Mouse (Mus musculus) forebrain, embryonic 14.5 days (tissue): ENCODE results near the gene Zbtb20. TPM values are rescaled to one million over a fixed set of nuclear protein-coding genes. Genes with fewer than 3 reads are reported as not detected.

ENCODE experiments used
- ATAC-seq: fragments of 200-750 bp; cut with Nextera tagmentation; 2 replicates; pipeline ENCODE4 v1.8.0; 2017; ENCODE audit warnings: mild to moderate bottlenecking, moderate library complexity
- DNase-seq: peaks from one replicate; pipeline ENCODE4 v3.0.0-alpha.2; 2015; ENCODE audit warnings: low spot score
- H3K27ac ChIP-seq: fragments of 300-500 bp; sonication (generic); 2 replicates; pipeline ENCODE4 v1.5.1; 2014; ENCODE audit warnings: low read depth, mild to moderate bottlenecking, control low read depth, low read length, moderate library complexity
- H3K27me3 ChIP-seq: fragments of 300-500 bp; sonication (generic); replicated peaks from 2 replicates; pipeline ENCODE4 v1.6.1; 2014; ENCODE audit warnings: low read length, control low read depth, mixed read lengths; ENCODE audit not compliant: control insufficient read depth, insufficient read depth
- H3K36me3 ChIP-seq: fragments of 300-500 bp; sonication (generic); 2 replicates; pipeline ENCODE4 v1.6.1; 2014; ENCODE audit warnings: low read length, control low read depth; ENCODE audit not compliant: control insufficient read depth, insufficient read depth
- H3K4me1 ChIP-seq: fragments of 300-500 bp; sonication (generic); 2 replicates; pipeline ENCODE4 v1.6.1; 2014; ENCODE audit warnings: antibody characterized with exemption, low read length, control low read depth; ENCODE audit not compliant: control insufficient read depth, insufficient read depth
- H3K4me2 ChIP-seq: fragments of 300-500 bp; sonication (generic); 2 replicates; pipeline ENCODE4 v1.6.1; 2014; ENCODE audit warnings: mild to moderate bottlenecking, control low read depth, low read length
- H3K4me3 ChIP-seq: fragments of 300-500 bp; sonication (generic); 2 replicates; pipeline ENCODE4 v1.5.1; 2014; ENCODE audit warnings: low read depth, low read length, control low read depth
- H3K9ac ChIP-seq: fragments of 300-500 bp; sonication (generic); 2 replicates; pipeline ENCODE4 v1.6.1; 2014; ENCODE audit warnings: mild to moderate bottlenecking, low read length, control low read depth, moderate library complexity
- H3K9me3 ChIP-seq: fragments of 300-500 bp; sonication (generic); replicated peaks from 2 replicates; pipeline ENCODE4 v1.6.1; 2016; ENCODE audit warnings: low read length, control low read depth, mixed read lengths; ENCODE audit not compliant: control insufficient read depth
- WGBS: fragments of 180-500 bp; shearing (Covaris S2); extraction: QIAGEN DNeasy Blood & Tissue Kit; methylation state at CpG from one replicate; pipeline ENCODE4 v1.1.7; 2014; 5-methylcytosine and 5-hydroxymethylcytosine counted together
- polyA plus RNA-seq: library from polyadenylated mRNA; unstranded; fragments of >200 nt; fragmentation: Nextera tagmentation; extraction: Ambion mirVana; gene quantifications from 2 replicates; pipeline ENCODE4 v1.2.1, GENCODE M21; 2014

Zbtb20 gene
- polyA plus RNA-seq, 1 experiment from 2014 or later = 41.0 TPM

DNA sequence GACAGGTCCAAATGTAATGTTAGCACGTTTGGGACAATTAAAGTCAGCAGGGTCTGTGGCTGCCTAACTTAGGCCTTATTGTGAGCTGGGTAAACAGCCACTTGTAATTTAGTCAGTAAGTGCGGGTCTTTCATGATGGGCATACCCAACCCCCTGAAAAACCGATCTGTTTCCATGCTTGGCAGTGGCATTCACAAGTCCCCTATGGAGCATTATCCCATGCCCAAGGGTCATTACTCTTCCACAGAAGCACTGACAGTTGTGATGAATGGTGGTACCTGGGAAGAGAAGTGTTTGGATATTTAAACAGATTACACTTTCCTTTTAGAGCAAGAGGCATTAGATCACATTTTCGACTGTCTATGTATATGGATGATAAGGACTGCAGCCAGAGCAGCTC is 540.2 kb downstream of the Zbtb20 start:
- Histone ChIP-seq H3K36me3 (no peaks in the 10 kb centered on the region), H3K9ac (no peak overlapping the region), H3K27ac (no peak overlapping the region), H3K4me1 (no peaks in the 10 kb centered on the region), H3K4me2 (no peak overlapping the region), H3K27me3 (no peaks in the 10 kb centered on the region), H3K9me3 (no peaks in the 10 kb centered on the region), H3K4me3 (no peak overlapping the region)
- ATAC-seq (no peak), DNase-seq (no peak)
- 65% methylated on average over 4 of the region's 4 CpGs for WGBS

DNA sequence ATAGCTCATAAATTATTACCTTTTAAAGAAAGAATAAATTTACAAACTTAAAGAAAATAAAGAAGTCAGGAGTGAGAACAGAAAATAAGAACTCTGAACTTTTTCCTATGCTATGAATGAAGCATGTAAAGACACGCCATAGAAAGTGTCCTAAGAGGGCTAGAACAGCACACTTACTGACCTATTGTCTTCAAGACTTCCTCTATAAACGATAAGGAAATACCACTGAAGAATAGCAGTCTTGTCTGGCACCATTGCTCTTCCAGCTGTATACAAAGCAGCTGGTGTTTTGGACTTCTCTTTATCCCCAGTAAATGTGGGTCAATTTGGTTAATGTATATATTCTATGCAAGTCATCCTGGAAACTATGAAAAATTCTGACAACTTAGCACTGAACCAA is 544.2 kb downstream of the Zbtb20 start:
- 63% methylated on average over 2 of the region's 2 CpGs for WGBS
- Histone ChIP-seq H3K9me3 (no peaks in the 10 kb centered on the region), H3K27ac (no peak overlapping the region), H3K4me3 (no peak overlapping the region), H3K9ac (no peak overlapping the region), H3K27me3 (no peaks in the 10 kb centered on the region), H3K4me2 (no peak overlapping the region), H3K36me3 (no peaks in the 10 kb centered on the region), H3K4me1 (no peaks in the 10 kb centered on the region)
- ATAC-seq (no peak), DNase-seq (no peak)

GRCm38 (mm10) chr16:43428955-43429354 is 553.3 kb downstream of the Zbtb20 start:
- Histone ChIP-seq H3K27ac (no peak overlapping the region), H3K27me3 (no peaks in the 10 kb centered on the region), H3K36me3 (no peaks in the 10 kb centered on the region), H3K9ac (no peak overlapping the region), H3K4me3 (no peak overlapping the region), H3K9me3 (no peaks in the 10 kb centered on the region), H3K4me1 (no peaks in the 10 kb centered on the region), H3K4me2 (no peak overlapping the region)
- 91% methylated on average over 2 of the region's 2 CpGs for WGBS
- DNase-seq = no peak
- no peak for ATAC-seq

DNA sequence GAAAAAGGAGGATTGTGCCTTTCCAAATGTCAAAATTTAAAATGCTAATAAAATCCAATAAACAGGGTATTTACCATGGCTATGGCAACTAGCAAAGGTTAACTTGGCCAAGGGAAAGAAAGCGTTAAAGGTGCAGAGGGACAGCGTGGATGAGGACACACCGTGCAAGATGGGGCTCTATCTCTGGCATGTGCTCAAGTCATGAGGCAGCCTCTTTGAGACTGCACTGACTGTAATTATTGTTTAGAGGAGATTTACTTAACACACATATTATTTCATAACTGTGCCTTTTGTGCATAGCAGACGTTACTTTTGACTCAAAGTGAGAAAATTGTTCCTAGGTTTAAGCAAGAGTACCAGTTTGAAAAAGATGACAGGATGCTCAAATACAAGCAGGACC is 554.3 kb downstream of the Zbtb20 start:
- Histone ChIP-seq H3K4me1 (peaks cover 4% of the 10 kb centered on the region; the same call in 1 of the 2 replicates), H3K4me2 (no peak overlapping the region), H3K27ac (no peak overlapping the region), H3K9ac (no peak overlapping the region), H3K4me3 (no peak overlapping the region), H3K36me3 (no peaks in the 10 kb centered on the region), H3K9me3 (no peaks in the 10 kb centered on the region), H3K27me3 (no peaks in the 10 kb centered on the region)
- ATAC-seq (no peak), DNase-seq (no peak)
- WGBS = 87% methylated on average over 4 of the region's 4 CpGs

DNA sequence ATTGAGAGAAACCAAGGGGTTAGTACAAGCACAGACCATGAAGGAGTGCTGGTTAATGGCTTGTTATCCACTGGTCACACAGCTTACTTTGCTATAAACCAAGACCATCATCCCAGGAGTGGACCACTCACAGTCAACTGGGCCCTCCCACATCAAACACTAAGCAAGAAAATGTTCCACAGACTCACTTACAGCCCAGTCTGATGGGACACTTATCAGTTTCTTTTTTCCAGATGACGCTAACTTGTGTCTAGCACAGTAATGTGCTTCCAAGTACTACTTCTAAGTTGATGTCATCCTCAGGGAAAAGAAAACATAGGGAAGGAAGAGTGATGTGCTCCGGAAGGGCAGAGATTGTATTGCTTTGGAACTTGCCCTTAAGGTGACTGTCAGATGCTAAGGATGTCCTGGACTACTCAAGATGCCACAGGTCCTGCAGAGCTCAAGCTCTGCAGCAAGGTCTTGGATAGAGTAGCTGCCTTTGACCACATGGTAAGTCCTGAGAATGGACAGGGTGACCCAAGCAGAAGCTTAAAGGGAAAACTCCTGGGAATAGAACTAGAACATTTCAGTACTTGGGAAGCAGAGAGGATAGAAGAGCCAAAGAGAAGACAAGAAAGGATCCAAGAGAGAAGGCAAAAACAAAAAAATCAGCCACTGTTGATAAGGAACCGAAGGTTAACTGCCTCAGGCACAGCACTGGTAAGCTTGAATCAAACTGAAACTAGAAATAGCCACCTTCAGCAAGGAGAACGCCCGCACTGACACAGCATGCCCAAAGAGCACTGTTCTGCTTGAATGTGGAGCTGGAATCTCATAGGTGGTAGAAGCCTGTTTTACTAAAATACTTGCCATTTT is 556.1 kb downstream of the Zbtb20 start:
- ATAC-seq = no peak
- no peak overlapping the region for H3K27ac ChIP-seq

DNA sequence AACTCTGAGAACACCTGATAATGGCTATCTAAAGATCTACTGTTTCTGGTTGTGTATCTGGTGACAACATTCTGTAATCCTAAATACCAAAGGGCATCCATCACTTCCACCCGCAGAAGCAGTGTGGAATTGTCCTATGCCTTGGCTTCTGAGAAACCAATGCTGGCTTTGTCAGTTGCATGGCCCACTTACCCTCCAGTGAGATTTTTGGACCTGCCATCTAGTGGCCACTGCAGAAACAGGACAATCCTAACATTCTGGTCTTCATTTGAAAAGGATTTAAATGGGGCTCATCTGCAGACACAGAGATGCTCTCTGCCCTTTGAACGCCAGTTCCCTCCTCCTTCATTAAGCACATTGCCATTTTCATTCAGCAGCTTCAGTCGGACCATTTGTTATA is 559.3 kb downstream of the Zbtb20 start:
- ATAC-seq = no peak
- no peaks in the 10 kb centered on the region for H3K9me3 ChIP-seq
- H3K4me1 ChIP-seq = peaks cover 5% of the 10 kb centered on the region; the same call in 1 of the 2 replicates
- H3K4me3 ChIP-seq = no peak overlapping the region
- peak; percentile 49 for DNase-seq
- H3K4me2 ChIP-seq = no peak overlapping the region
- H3K9ac ChIP-seq = no peak overlapping the region
- no peaks in the 10 kb centered on the region for H3K27me3 ChIP-seq
- no peaks in the 10 kb centered on the region for H3K36me3 ChIP-seq
- H3K27ac ChIP-seq = no peak overlapping the region
- WGBS = 45% methylated on average over 3 of the region's 3 CpGs

More for the DNA sequence above, 556.1 kb downstream of the Zbtb20 start:
- Histone ChIP-seq H3K4me3 (no peak overlapping the region), H3K4me1 (peaks cover 5% of the 10 kb centered on the region; the same call in 1 of the 2 replicates), H3K27me3 (no peaks in the 10 kb centered on the region), H3K36me3 (no peaks in the 10 kb centered on the region), H3K4me2 (no peak overlapping the region), H3K9me3 (no peaks in the 10 kb centered on the region), H3K9ac (no peak overlapping the region)
- WGBS = 90% methylated on average over 5 of the region's 5 CpGs
- DNase-seq = no peak

DNA sequence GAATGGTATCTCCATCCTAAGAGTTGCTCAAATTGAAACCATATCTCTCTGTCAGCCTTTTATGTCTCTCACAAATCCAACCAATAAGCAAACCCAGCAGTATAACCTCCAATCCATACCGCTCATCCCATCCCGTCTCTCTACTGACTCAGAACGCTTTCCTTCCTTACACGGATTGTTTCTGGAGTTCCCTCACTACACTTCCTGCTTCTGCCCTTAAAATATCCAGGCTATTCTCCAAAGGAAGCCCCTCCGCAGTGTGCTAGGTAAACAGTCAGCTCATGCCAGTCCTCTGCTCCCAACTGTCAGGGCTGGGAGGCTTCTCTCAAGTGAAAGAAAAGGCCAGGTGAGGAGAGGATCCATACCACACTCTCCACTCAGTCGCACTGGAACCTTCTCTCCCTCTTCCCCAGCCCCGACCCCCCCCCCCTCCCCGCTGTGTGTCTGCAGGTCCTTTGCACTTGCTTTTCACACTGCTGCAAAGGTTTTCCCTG is 563.2 kb downstream of the Zbtb20 start:
- Histone ChIP-seq H3K4me1 (peaks cover 10% of the 10 kb centered on the region), H3K4me2 (no peak overlapping the region), H3K9ac (no peak overlapping the region), H3K4me3 (no peak overlapping the region), H3K9me3 (no peaks in the 10 kb centered on the region), H3K27me3 (no peaks in the 10 kb centered on the region), H3K27ac (no peak overlapping the region), H3K36me3 (no peaks in the 10 kb centered on the region)
- ATAC-seq (no peak), DNase-seq (no peak)
- 82% methylated on average over 8 of the region's 8 CpGs for WGBS

GRCm38 (mm10) chr16:43441392-43441791 is 565.7 kb downstream of the Zbtb20 start:
- Histone ChIP-seq H3K27ac (no peak overlapping the region), H3K4me3 (no peak overlapping the region), H3K4me2 (no peak overlapping the region), H3K27me3 (no peaks in the 10 kb centered on the region), H3K36me3 (no peaks in the 10 kb centered on the region), H3K9ac (no peak overlapping the region), H3K4me1 (peaks cover 5% of the 10 kb centered on the region), H3K9me3 (no peaks in the 10 kb centered on the region)
- DNase-seq = no peak
- no peak for ATAC-seq
- 89% methylated on average over 6 of the region's 6 CpGs for WGBS

DNA sequence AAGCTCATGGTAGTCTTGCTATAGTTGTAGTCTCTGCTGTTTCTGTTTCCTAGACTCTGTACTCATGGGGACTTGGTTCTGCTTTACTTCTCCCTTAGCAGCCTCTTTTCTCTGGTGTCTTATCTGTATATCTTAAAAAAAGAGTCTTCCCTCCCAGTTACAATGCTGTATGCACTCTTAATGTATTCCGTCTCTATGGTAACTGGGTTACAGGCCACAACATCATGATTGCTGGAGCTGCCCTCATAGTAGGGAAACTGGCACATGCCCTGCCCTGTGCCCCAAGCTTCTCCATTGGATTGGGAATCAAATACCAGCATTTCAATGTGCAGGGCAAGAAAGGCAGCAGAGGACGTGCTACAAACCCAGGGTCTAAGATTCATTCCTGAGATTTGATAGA is 567.4 kb downstream of the Zbtb20 start:
- Histone ChIP-seq H3K9ac (no peak overlapping the region), H3K27ac (no peak overlapping the region), H3K4me1 (peaks cover 5% of the 10 kb centered on the region), H3K27me3 (no peaks in the 10 kb centered on the region), H3K9me3 (no peaks in the 10 kb centered on the region), H3K4me2 (no peak overlapping the region), H3K4me3 (no peak overlapping the region), H3K36me3 (no peaks in the 10 kb centered on the region)
- peak; percentile 47 for DNase-seq
- 73% methylated on average over 2 of the region's 2 CpGs for WGBS
- no peak for ATAC-seq
